Mouse (Mus musculus): ENCODE results near the gene Dand5. TPM values are rescaled to one million over a fixed set of nuclear protein-coding genes. Genes with fewer than 3 reads are reported as not detected.
A peak's percentile ranks its signal among the peaks of the same experiment; 100 is the strongest.

Dand5 gene
- polyA plus RNA-seq, 1 experiment from 2014 or later = 9.4 TPM

DNA sequence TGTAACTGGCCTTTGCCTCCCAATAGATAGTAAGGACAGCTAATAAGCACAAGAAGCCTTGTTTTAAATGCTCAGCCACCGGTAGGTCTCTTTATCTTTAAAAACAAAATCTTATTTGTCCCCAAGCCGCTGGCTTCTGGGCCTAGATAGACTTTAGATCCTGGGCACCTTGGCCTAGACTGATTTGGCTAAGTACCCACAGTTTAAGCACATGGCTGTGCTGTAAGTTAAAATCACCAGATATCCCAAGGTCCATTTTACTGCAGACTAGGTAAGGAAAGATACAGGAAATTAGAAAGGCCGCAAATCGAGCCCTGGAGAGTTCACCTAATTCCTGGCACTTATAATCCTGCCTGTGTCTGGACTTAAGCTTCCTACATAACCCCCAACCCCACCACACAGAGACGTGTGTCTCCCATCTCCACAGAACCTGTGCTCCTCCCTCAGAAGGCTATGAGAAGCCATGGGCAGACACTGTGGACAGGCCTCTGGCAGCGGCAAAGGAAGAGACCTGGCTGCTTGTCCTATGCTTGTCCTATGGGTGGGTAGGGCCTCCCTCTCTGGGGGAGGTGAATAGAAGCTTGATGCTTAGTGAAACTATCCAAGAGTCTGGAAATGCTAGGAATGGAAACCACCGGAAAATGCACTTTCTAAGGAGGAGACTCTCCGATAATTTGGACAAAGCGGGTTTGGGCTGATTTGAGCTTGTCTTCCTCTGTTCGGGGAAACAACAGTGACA is 44.6 kb downstream of the Dand5 start:
- Histone ChIP-seq H3K4me1 (ENCODE audit: control insufficient read depth, insufficient read depth, low read length) (peaks cover 59% of the 10 kb centered on the region), H3K9me3 (replicated peaks; ENCODE audit: control insufficient read depth, low read length) (no peaks in the 10 kb centered on the region), H3K27ac (ENCODE audit: low read depth, low read length) (peak overlapping the region; percentile 93), H3K36me3 (ENCODE audit: control insufficient read depth, insufficient read depth, low read length) (no peaks in the 10 kb centered on the region), H3K27me3 (replicated peaks; ENCODE audit: control insufficient read depth, insufficient read depth, low read length) (peaks cover 47% of the 10 kb centered on the region), H3K4me2 (ENCODE audit: low read length) (peak overlapping the region; percentile 55), H3K9ac (ENCODE audit: low read length) (peak overlapping the region; percentile 66), H3K4me3 (ENCODE audit: low read depth, low read length) (no peak overlapping the region)
- DNase-seq (ENCODE audit: low spot score) = no peak
- 28% methylated on average over 10 of the region's 10 CpGs for WGBS
- no peak for ATAC-seq

- WGBS = 40% methylated on average over 1 of the region's 1 CpGs
- H3K9me3 ChIP-seq (replicated peaks; ENCODE audit: control insufficient read depth, low read length) = no peaks in the 10 kb centered on the region
- H3K27ac ChIP-seq (ENCODE audit: low read depth, low read length) = peak overlapping the region; percentile 97
- no peak for ATAC-seq
- H3K4me3 ChIP-seq (ENCODE audit: low read depth, low read length) = no peak overlapping the region
- DNase-seq (ENCODE audit: low spot score) = no peak
- H3K27me3 ChIP-seq (replicated peaks; ENCODE audit: control insufficient read depth, insufficient read depth, low read length) = peaks cover 34% of the 10 kb centered on the region
- H3K4me2 ChIP-seq (ENCODE audit: low read length) = 0 out of 2 replicates have a peak overlapping the region, but pooled peaks have one; percentile 56
- H3K9ac ChIP-seq (ENCODE audit: low read length) = peak overlapping the region; percentile 38; the same call in 1 of the 2 replicates
- H3K36me3 ChIP-seq (ENCODE audit: control insufficient read depth, insufficient read depth, low read length) = no peaks in the 10 kb centered on the region
- peaks cover 55% of the 10 kb centered on the region for H3K4me1 ChIP-seq (ENCODE audit: control insufficient read depth, insufficient read depth, low read length)
Observed at GRCm38 (mm10) chr8:84776569-84776968, 46.1 kb downstream of the Dand5 start.

DNA sequence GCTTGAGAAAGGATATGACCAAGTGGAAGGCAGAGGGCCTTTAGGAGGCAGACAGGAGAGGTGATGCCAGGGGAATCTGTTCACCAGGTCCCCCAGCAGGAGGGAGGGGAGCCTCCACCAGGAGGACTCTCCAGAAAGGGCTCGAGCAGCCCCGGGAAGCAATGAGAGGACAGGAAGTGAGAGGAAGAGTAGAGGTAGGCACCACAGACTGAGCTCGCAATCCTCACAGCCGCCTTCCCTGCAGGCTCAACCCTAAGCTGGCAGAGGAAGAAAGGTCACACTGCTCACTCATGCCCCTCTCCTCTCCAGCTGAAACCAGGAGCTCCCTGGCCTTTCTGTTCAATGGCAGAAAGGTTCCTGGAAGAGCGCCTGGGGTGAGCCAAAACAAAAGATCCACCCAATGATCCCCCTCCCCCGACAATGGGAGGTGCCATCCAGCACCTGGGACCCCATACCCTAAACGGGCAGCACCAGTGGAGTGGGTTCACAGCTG is 47.0 kb downstream of the Dand5 start:
- Histone ChIP-seq H3K4me1 (ENCODE audit: control insufficient read depth, insufficient read depth, low read length) (peaks cover 51% of the 10 kb centered on the region), H3K27ac (ENCODE audit: low read depth, low read length) (peak overlapping the region; percentile 97), H3K9me3 (replicated peaks; ENCODE audit: control insufficient read depth, low read length) (no peaks in the 10 kb centered on the region), H3K27me3 (replicated peaks; ENCODE audit: control insufficient read depth, insufficient read depth, low read length) (peaks cover 25% of the 10 kb centered on the region), H3K4me3 (ENCODE audit: low read depth, low read length) (peak overlapping the region; percentile 17; the same call in 1 of the 2 replicates), H3K36me3 (ENCODE audit: control insufficient read depth, insufficient read depth, low read length) (no peaks in the 10 kb centered on the region), H3K4me2 (ENCODE audit: low read length) (peak overlapping the region; percentile 56), H3K9ac (ENCODE audit: low read length) (peak overlapping the region; percentile 68)
- DNase-seq (ENCODE audit: low spot score) (no peak), ATAC-seq (no peak)
- WGBS = 8% methylated on average over 7 of the region's 7 CpGs

DNA sequence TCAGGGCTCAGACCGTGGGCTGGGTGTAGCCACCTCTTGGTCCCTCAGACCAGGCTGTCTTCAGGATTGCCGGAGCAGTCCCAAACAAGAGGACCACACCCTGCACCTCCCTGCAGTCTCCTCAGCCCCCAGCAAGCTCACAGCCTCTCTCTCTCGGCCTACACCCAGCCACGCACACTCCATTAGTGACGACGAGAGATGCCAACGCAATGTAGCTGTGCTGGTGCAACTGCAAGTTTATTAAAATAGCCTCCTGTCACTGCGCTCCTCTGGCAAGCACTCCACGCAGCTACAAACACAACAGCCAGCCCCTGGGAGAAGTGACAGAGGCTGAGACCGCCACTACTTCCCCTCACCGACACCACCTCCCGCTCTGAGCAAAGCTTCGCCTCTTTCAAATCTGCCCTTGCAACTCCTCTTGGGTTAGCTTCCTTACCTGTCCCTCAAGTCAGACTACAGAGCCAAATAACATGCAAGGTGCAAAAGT is 47.5 kb downstream of the Dand5 start:
- ATAC-seq (no peak), DNase-seq (ENCODE audit: low spot score) (no peak)
- Histone ChIP-seq H3K9me3 (replicated peaks; ENCODE audit: control insufficient read depth, low read length) (no peaks in the 10 kb centered on the region), H3K9ac (ENCODE audit: low read length) (peak overlapping the region; percentile 68), H3K4me3 (ENCODE audit: low read depth, low read length) (peak overlapping the region; percentile 17), H3K27ac (ENCODE audit: low read depth, low read length) (peak overlapping the region; percentile 97), H3K4me1 (ENCODE audit: control insufficient read depth, insufficient read depth, low read length) (peaks cover 48% of the 10 kb centered on the region), H3K4me2 (ENCODE audit: low read length) (peak overlapping the region; percentile 56), H3K27me3 (replicated peaks; ENCODE audit: control insufficient read depth, insufficient read depth, low read length) (peaks cover 23% of the 10 kb centered on the region), H3K36me3 (ENCODE audit: control insufficient read depth, insufficient read depth, low read length) (no peaks in the 10 kb centered on the region)
- 13% methylated on average over 13 of the region's 13 CpGs for WGBS

GRCm38 (mm10) chr8:84774473-84774911 is 48.1 kb downstream of the Dand5 start:
- peak; percentile 73 for ATAC-seq
- Histone ChIP-seq H3K4me1 (ENCODE audit: control insufficient read depth, insufficient read depth, low read length) (peaks cover 43% of the 10 kb centered on the region), H3K4me2 (ENCODE audit: low read length) (peak overlapping the region; percentile 56), H3K27me3 (replicated peaks; ENCODE audit: control insufficient read depth, insufficient read depth, low read length) (peaks cover 23% of the 10 kb centered on the region), H3K27ac (ENCODE audit: low read depth, low read length) (peak overlapping the region; percentile 97), H3K9ac (ENCODE audit: low read length) (peak overlapping the region; percentile 68), H3K4me3 (ENCODE audit: low read depth, low read length) (peak overlapping the region; percentile 17; the same call in 1 of the 2 replicates), H3K9me3 (replicated peaks; ENCODE audit: control insufficient read depth, low read length) (no peaks in the 10 kb centered on the region), H3K36me3 (ENCODE audit: control insufficient read depth, insufficient read depth, low read length) (peaks cover 3% of the 10 kb centered on the region; the same call in 1 of the 2 replicates)
- WGBS = under 1% methylated on average over 10 of the region's 10 CpGs
- DNase-seq (ENCODE audit: low spot score) = peak; percentile 92

DNA sequence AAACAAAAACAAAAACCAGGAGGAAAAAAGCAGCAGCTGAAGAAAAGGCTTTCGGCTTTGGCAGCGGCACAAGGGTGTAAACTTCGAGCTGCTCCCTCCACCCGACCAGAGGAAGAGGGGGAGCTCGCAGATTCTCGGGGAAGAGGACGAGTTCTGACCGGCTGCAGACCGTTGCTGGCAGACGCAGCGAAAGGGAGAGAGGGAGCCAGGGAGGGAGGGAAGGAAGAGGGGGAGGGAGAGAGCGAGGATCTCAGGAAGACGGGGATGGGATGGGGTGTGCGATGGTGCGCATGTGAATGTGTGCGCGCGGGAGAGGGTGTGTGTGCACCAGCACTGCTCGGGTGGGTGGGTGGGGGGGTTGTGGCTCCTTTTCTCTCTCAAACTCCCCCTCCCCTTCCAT is 48.8 kb downstream of the Dand5 start:
- Histone ChIP-seq H3K4me3 (ENCODE audit: low read depth, low read length) (peak overlapping the region; percentile 38), H3K4me2 (ENCODE audit: low read length) (peak overlapping the region; percentile 56), H3K27me3 (replicated peaks; ENCODE audit: control insufficient read depth, insufficient read depth, low read length) (peaks cover 23% of the 10 kb centered on the region), H3K9me3 (replicated peaks; ENCODE audit: control insufficient read depth, low read length) (no peaks in the 10 kb centered on the region), H3K36me3 (ENCODE audit: control insufficient read depth, insufficient read depth, low read length) (peaks cover 9% of the 10 kb centered on the region; the same call in 1 of the 2 replicates), H3K27ac (ENCODE audit: low read depth, low read length) (peak overlapping the region; percentile 97), H3K9ac (ENCODE audit: low read length) (peak overlapping the region; percentile 77), H3K4me1 (ENCODE audit: control insufficient read depth, insufficient read depth, low read length) (peaks cover 37% of the 10 kb centered on the region)
- ATAC-seq (peak; percentile 86), DNase-seq (ENCODE audit: low spot score) (peak; percentile 95)
- 0% methylated on average over 18 of the region's 19 CpGs for whole genome bisulfite sequencing

GRCm38 (mm10) chr8:84773304-84773703 is 49.3 kb downstream of the Dand5 start:
- peak overlapping the region; percentile 56 for H3K4me2 ChIP-seq (ENCODE audit: low read length)
- H3K4me1 ChIP-seq (ENCODE audit: control insufficient read depth, insufficient read depth, low read length) = peaks cover 32% of the 10 kb centered on the region
- 0% methylated on average over 9 of the region's 9 CpGs for WGBS
- H3K4me3 ChIP-seq (ENCODE audit: low read depth, low read length) = peak overlapping the region; percentile 38
- H3K27me3 ChIP-seq (replicated peaks; ENCODE audit: control insufficient read depth, insufficient read depth, low read length) = peaks cover 23% of the 10 kb centered on the region
- H3K27ac ChIP-seq (ENCODE audit: low read depth, low read length) = peak overlapping the region; percentile 97
- DNase-seq (ENCODE audit: low spot score) (peak; percentile 76), ATAC-seq (peak; percentile 30; the same call in 1 of the 2 replicates)
- H3K36me3 ChIP-seq (ENCODE audit: control insufficient read depth, insufficient read depth, low read length) = peaks cover 13% of the 10 kb centered on the region
- peak overlapping the region; percentile 77 for H3K9ac ChIP-seq (ENCODE audit: low read length)
- no peaks in the 10 kb centered on the region for H3K9me3 ChIP-seq (replicated peaks; ENCODE audit: control insufficient read depth, low read length)

DNA sequence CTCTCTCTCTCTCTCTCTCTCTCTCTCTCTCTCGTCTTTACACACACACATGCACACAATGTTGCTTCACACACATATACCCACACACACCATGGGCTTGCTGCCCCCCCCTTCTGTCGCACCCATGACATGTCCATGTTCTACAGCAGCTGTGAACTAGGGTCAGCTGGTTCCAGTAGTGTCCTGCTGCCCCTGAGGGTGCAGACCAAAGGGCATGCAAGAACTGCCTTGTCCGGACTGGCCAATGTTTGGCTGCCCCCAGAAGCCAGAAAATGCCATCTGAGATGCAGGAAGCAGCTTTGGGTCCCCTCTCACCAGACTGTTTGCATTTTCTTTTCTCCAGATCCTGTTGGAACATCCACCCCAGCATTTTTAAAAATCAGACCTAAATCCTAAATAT is 50.0 kb downstream of the Dand5 start:
- Histone ChIP-seq H3K4me2 (ENCODE audit: low read length) (peak overlapping the region; percentile 56), H3K27ac (ENCODE audit: low read depth, low read length) (peak overlapping the region; percentile 97), H3K27me3 (replicated peaks; ENCODE audit: control insufficient read depth, insufficient read depth, low read length) (peaks cover 16% of the 10 kb centered on the region), H3K9ac (ENCODE audit: low read length) (peak overlapping the region; percentile 77), H3K9me3 (replicated peaks; ENCODE audit: control insufficient read depth, low read length) (no peaks in the 10 kb centered on the region), H3K36me3 (ENCODE audit: control insufficient read depth, insufficient read depth, low read length) (peaks cover 19% of the 10 kb centered on the region), H3K4me3 (ENCODE audit: low read depth, low read length) (peak overlapping the region; percentile 38), H3K4me1 (ENCODE audit: control insufficient read depth, insufficient read depth, low read length) (peaks cover 29% of the 10 kb centered on the region)
- 0% methylated on average over 2 of the region's 3 CpGs for WGBS
- no peak for DNase-seq (ENCODE audit: low spot score)
- no peak for ATAC-seq
